Mouse (Mus musculus): ENCODE data around the gene Tmed1.
"Not testable (repeated sequence)": the region's sequence is repeated elsewhere in the genome, so short reads cannot be mapped to it uniquely, and the experiment has no call there.

The Tmed1 gene

GRCm38 (mm10) chr9:21509772-21510688, at the start of gene Tmed1:
Gene Tmed1 (minus strand): TSS chr9:21510252.
- peak; percentile 97 for DNase-seq

- DNase-seq: no peak
Observed at GRCm38 (mm10) chr9:21559151-21559550, 49.1 kb upstream of the Tmed1 start.

- no peak for DNase-seq
Observed at GRCm38 (mm10) chr9:21558366-21558765, 48.3 kb upstream of the Tmed1 start.

GRCm38 (mm10) chr9:21557556-21557955, 47.5 kb upstream of the Tmed1 start:
- DNase-seq: no peak

GRCm38 (mm10) chr9:21556996-21557395, 46.9 kb upstream of the Tmed1 start:
- DNase-seq: no peak

GRCm38 (mm10) chr9:21555198-21555742, 45.2 kb upstream of the Tmed1 start:
- no peak for DNase-seq

- DNase-seq: no peak
Observed at GRCm38 (mm10) chr9:21553607-21554273, 43.7 kb upstream of the Tmed1 start.

- no peak for DNase-seq
Observed at GRCm38 (mm10) chr9:21551049-21551448, 41.0 kb upstream of the Tmed1 start.

- peak; percentile 79 for DNase-seq
Observed at GRCm38 (mm10) chr9:21547075-21547941, 37.3 kb upstream of the Tmed1 start.

- no peak for DNase-seq
Observed at GRCm38 (mm10) chr9:21546789-21547074, 36.7 kb upstream of the Tmed1 start, which contains the start of gene Carm1. Gene Carm1 (plus strand): TSS chr9:21546894.

GRCm38 (mm10) chr9:21545916-21546788, 36.1 kb upstream of the Tmed1 start:
- DNase-seq: peak; percentile 99

- DNase-seq: no peak
Observed at GRCm38 (mm10) chr9:21545351-21545915, 35.4 kb upstream of the Tmed1 start.

GRCm38 (mm10) chr9:21542001-21542400, 31.9 kb upstream of the Tmed1 start:
- DNase-seq: not testable (repeated sequence)

GRCm38 (mm10) chr9:21539981-21540753, 30.1 kb upstream of the Tmed1 start:
- no peak for DNase-seq

GRCm38 (mm10) chr9:21537009-21537408, 27.0 kb upstream of the Tmed1 start:
- DNase-seq: no peak

- DNase-seq: no peak
Observed at GRCm38 (mm10) chr9:21536501-21536900, 26.4 kb upstream of the Tmed1 start.

- no peak for DNase-seq
Observed at GRCm38 (mm10) chr9:21527917-21528324, 17.9 kb upstream of the Tmed1 start.

- no peak for DNase-seq
Observed at GRCm38 (mm10) chr9:21527100-21527801, 17.2 kb upstream of the Tmed1 start.

GRCm38 (mm10) chr9:21526634-21526944, 16.5 kb upstream of the Tmed1 start:
- DNase-seq: no peak

- DNase-seq: no peak
Observed at GRCm38 (mm10) chr9:21525937-21526633, 16.0 kb upstream of the Tmed1 start, which contains the start of gene AB124611. Gene AB124611 (plus strand): TSS chr9:21526176.
